Mouse (Mus musculus) megakaryocyte-erythroid progenitor cell, adult 5-6 weeks (primary cell): ENCODE measurements around the gene Crmp1. TPM values are rescaled to one million over a fixed set of nuclear protein-coding genes. Genes with fewer than 3 reads are reported as not detected.

ENCODE experiments used
- ATAC-seq: replicated peaks from 2 replicates; pipeline ENCODE4 v1.8.0; 2016; ENCODE audit warnings: mild to moderate bottlenecking, inconsistent platforms; ENCODE audit not compliant: severe bottlenecking, poor library complexity, low FRiP score, low TSS enrichment
- total RNA-seq, 2 experiments: library from RNA; stranded (forward) in 1 of 2; stranded (reverse) in 1 of 2; fragments of 200-1000, 215-1000 nt in 1 of 2; fragments of >200 nt in 1 of 2; fragmentation: Nextera tagmentation in 1 of 2; gene quantifications; 2 replicates each; pipeline ENCODE4 v1.2.3; 2014 to 2017

Gene Crmp1
- total RNA-seq, 2 experiments from 2014 or later = not detected

GRCm38 (mm10) chr5:37233010-37233557 is 8.7 kb upstream of the Crmp1 start:
- no peak for ATAC-seq

- ATAC-seq = no peak
Measured at GRCm38 (mm10) chr5:37238654-37239053, 3.1 kb upstream of the Crmp1 start.

- no peak for ATAC-seq
Measured at GRCm38 (mm10) chr5:37240550-37240949, 1.2 kb upstream of the Crmp1 start.

GRCm38 (mm10) chr5:37241224-37241623 is 516 bp upstream of the Crmp1 start:
- no peak for ATAC-seq

- no peak for ATAC-seq
Measured at GRCm38 (mm10) chr5:37242360-37243168, 824 bp downstream of the Crmp1 start.

- ATAC-seq = peak; percentile 61; the same call in 1 of the 2 replicates
Measured at GRCm38 (mm10) chr5:37243169-37243886, 1.6 kb downstream of the Crmp1 start.

- ATAC-seq = no peak
Measured at GRCm38 (mm10) chr5:37244161-37244560, 2.4 kb downstream of the Crmp1 start.

- no peak for ATAC-seq
Measured at GRCm38 (mm10) chr5:37244666-37245242, 3.0 kb downstream of the Crmp1 start.

- ATAC-seq = no peak
Measured at GRCm38 (mm10) chr5:37245651-37246050, 3.9 kb downstream of the Crmp1 start.

- no peak for ATAC-seq
Measured at GRCm38 (mm10) chr5:37246138-37246910, 4.6 kb downstream of the Crmp1 start.

GRCm38 (mm10) chr5:37247456-37247855 is 5.7 kb downstream of the Crmp1 start:
- no peak for ATAC-seq

- ATAC-seq = no peak
Measured at GRCm38 (mm10) chr5:37248870-37249269, 7.1 kb downstream of the Crmp1 start.

- no peak for ATAC-seq
Measured at GRCm38 (mm10) chr5:37251596-37251995, 9.9 kb downstream of the Crmp1 start.

GRCm38 (mm10) chr5:37252101-37252804 is 10.5 kb downstream of the Crmp1 start:
- no peak for ATAC-seq

GRCm38 (mm10) chr5:37254523-37254922 is 12.8 kb downstream of the Crmp1 start:
- ATAC-seq = no peak

- ATAC-seq = no peak
Measured at GRCm38 (mm10) chr5:37256823-37257222, 15.1 kb downstream of the Crmp1 start.

GRCm38 (mm10) chr5:37257243-37257642 is 15.5 kb downstream of the Crmp1 start:
- no peak for ATAC-seq

- ATAC-seq = no peak
Measured at GRCm38 (mm10) chr5:37261734-37262133, 20.0 kb downstream of the Crmp1 start.

GRCm38 (mm10) chr5:37263816-37264215 is 22.1 kb downstream of the Crmp1 start:
- ATAC-seq = no peak
